Mouse (Mus musculus): ENCODE measurements at regions not wholly inside any gene's neighbourhood (a gene's known extent, or its start where the extent isn't known, plus 50 kb on each side); places are given as distances from the start of the nearest gene placed in this dataset.

DNA sequence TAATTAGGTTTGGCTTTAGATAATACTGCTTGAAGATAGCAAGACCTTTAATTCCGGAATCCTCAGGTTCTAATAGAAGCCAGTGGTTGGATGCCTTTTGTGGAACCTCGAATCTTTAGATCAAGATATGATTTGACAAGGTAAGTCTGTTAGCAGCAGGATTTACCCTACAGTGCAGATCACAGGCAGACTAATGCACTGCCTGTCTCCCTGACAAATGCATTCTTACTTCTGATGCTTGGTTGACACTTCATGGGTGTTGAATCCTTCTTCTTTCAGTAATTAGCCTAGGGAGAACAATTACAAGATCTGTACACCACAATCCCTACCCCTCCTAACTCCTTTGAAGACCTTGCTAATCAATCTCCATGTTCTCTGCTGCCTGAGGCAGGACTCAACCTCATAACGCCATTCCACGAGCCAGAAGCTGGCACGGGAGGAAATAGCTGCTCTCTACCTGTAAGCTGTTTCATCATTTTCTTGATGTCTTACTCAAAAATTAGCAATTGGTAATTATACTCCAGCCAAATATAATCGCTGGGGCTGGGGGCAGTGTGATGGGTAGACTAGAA is 118.3 kb upstream of the Irak1bp1 start:
- intact Hi-C loops (cut with DNase I): no loop called here
- DNase-seq (ENCODE audit: low spot score in 2 of 2): no peak

DNA sequence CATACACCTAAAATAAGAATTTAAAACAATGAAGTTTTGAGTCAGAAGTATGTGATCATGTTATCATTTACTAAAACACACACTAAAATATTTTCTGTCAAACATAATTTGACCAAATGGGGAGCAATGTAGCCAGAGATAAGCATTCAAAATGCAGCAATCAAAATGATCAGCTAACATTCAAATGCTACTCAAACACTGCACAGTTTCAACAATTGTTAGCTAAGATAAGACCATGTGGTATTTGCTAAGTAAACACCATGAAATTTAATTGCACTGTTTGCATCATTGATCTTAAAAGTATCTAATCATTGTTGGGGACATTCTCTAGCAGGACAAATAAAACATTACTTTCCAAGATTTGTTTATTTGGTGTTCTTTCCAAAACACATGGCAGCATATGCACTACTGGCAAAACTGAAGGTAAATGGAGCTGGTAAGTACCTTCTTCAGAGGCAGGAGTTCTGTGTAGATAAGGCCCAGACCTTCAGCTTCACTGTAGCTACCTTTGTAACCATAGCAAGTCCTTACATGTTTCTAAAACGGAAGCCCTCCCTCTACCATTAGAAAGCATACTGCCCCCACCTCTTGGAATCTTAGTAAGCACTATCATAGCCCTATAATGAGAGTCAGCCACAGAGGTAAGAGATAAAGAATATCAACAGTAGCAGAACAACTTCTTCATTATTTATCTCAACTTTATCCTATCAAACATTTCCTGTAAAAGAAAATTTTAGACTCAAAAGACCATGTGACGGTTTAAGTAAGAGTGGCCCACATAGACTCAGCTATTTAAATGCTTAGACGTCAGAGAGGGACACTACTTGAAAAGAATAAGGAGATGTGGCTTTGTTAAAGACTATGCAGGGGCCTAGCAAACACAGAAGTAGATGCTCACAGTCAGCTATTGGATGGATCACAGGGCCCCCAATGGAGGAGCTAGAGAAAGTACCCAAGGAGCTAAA is 116.3 kb upstream of the Irak1bp1 start:
- DNase-seq (ENCODE audit: low spot score in 2 of 2): no peak
- intact Hi-C loops (cut with DNase I): no loop called here

DNA sequence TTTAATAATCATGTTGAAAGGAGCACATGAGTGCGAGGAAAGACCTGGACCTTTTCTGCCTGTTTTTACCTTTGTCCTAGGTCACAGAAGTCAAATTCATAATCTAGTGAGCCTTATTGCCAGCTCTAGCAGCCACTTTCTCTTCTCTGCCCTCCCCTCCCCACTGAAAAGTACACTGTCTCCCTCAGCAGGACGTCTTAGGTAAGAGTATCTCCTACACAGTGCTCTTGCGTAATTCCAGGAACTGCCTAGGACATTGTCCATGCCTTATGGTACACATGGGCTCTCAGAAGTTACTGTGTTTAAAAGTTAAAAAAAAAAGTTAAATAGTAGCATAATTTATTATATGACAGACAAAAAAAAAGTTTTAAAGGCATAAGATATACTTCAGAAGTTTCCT is 100.7 kb upstream of the Irak1bp1 start:
- no peak for DNase-seq (ENCODE audit: low spot score in 2 of 2)
- intact Hi-C loops (cut with DNase I): no loop called here

DNA sequence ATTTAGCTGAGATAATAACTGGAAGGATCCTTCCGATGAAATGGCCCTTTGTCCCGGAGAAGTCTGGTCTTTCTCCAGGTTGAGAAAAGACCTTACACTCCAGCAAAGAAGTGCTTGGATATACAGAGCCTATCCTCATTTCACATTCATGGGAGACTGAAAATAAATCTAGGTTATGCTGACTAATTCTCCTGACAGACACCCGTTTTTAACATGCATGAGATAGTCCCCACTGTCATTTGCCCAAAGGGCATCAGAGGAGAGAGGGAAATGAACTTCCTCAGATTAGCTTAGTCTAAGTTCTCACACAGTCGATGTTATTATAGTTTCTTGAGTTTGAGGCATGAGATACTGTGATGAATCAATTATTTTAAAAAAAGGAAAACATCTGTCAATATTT is 99.7 kb upstream of the Irak1bp1 start:
- peak in 1 of 2 experiments; percentile 2 for DNase-seq (ENCODE audit: low spot score in 2 of 2)
- intact Hi-C loops (cut with DNase I): no loop called here

DNA sequence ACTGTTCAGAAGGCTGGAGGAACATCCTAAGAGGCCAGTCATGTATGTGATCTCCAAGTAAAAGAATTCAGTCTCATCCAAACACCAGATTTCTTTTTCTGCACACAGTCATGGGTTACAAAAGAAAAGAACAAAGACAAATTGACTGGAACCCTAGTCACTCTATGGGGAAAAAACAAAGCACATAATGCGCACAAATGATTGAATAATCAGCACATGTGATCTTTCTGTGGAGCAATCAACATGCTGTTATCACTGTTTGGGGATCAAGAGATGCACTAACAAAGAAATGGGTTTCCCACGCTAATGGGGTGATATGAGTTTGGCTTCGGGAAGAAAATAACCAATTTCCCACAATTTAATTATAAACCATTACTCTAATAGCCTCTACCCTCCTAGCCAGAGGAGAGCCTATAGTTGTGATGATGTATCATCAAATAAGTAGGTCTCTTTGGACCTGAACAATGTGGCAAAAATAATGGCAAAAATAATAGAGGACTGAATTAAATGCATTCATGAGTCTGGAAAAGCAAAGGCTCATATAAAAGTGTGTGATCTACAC is 96.2 kb upstream of the Irak1bp1 start:
- no peak for DNase-seq (ENCODE audit: low spot score in 2 of 2)
- intact Hi-C loops (cut with DNase I): no loop called here

DNA sequence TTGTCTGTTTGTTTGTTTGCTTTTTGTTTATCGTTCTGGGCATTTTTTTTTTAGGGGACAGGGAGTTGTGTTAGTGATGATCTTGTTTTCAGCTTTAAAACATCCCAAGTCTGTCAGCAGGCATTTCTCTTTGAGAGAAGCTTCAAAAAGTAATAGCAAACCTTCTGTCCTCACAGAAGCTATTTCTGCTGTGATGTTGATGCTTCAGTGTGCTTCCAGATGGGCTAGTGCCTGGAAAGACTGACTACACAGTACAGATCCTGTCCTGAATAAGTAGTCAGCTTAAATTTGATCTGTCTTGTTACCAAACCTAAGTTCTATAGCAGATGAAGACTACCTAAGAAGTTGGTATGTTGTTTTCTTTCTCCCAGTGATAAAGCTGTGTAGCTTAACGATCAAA is 94.4 kb upstream of the Irak1bp1 start:
- intact Hi-C loops (cut with DNase I): no loop called here
- no peak for DNase-seq (ENCODE audit: low spot score in 2 of 2)

DNA sequence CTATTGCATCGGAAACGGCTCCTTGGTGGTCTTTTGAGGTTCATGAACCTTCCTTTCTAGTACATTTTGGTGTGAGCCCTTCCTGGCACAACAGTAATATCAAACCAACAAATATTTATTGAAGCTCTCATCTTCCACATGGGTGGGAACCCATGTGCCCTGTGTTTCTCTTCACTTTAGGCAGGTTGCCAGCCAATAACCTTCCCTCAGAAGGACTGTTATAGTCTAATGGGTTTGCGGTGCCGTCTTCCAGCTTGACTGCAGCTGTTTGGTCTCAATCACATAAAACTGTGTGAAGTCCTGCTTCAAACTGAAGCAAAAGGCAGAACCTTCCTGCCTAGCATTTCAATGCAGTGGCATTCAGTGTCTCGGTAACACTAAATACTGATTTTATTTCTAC is 69.4 kb upstream of the Irak1bp1 start:
- intact Hi-C loops (cut with DNase I): no loop called here
- DNase-seq (ENCODE audit: low spot score in 2 of 2): no peak

DNA sequence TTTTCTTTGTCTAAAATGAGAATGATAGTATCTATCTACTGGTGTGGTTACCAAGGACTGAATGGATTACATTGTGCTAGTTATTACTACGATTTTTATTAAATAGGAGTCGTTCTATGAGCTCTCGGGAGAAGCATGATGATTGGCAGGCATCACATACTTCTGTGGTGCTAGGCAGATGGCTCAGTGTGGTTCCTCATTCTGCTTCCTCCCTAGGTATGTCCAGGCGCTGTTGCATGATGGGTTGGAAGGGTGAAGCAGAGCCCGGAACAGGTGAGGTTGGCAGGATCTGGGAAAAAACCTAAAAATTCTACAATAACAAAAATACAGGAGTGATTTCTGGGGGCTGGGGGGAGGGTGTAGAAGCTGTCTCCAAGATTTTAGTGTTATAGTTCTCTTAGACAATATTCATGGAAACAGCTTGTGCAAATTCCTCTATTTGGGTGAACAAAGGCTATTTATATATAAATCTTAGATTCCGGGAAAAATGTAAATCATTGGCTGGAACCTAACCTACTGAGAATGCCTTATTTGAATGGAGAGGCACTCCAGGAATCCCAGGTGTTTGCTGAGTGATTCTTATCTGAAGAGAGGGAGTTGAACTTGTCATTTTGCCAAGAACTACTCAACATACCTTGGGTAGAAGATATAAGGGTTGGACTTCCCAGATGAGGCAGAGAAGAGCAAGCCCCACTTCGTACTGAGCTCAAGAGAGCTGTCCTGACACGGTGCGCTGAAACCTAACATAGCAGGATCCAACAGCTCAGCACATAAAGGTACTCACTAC is 68.5 kb upstream of the Irak1bp1 start:
- intact Hi-C loops (cut with DNase I): no loop called here
- no peak for DNase-seq (ENCODE audit: low spot score in 2 of 2)

DNA sequence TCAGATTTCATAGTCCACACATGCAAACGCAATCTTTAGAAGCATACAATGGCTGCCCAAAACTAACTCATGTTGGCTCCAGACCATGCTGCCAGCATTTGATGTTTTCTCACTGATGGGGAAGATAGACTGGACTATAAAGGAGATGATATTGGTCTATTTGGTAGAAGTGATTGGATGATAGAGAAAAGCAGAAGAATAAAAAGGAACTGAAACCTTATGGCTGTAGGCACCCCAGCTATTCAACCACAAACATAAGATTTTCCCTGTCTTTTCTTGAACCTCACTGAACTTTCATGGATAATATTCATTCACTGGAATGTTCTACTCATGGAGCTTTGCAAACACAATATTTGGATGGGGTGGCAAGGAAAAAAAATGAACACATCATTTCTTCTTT is 65.7 kb upstream of the Irak1bp1 start:
- DNase-seq (ENCODE audit: low spot score in 2 of 2): no peak
- intact Hi-C loops (cut with DNase I): no loop called here
